Mouse (Mus musculus) liver, embryonic 12.5 days (tissue): ENCODE results near the gene Nckap5l. TPM values are rescaled to one million over a fixed set of nuclear protein-coding genes. Genes with fewer than 3 reads are reported as not detected.
"Not testable (repeated sequence)": the region's sequence is repeated elsewhere in the genome, so short reads cannot be mapped to it uniquely, and the experiment has no call there.

Experiments used
- ATAC-seq: fragments of 200-750 bp; cut with Nextera tagmentation; 2 replicates; pipeline ENCODE4 v1.8.0; 2017; ENCODE audit warnings: moderate number of reproducible peaks, mild to moderate bottlenecking, moderate library complexity
- H3K27ac ChIP-seq: fragments of 300-500 bp; sonication (generic); 2 replicates; pipeline ENCODE4 v1.5.1; 2016; ENCODE audit warnings: mild to moderate bottlenecking
- H3K27me3 ChIP-seq: fragments of 300-500 bp; sonication (generic); replicated peaks from 2 replicates; pipeline ENCODE4 v1.6.1; 2016; ENCODE audit warnings: mild to moderate bottlenecking, moderate library complexity
- H3K36me3 ChIP-seq: fragments of 300-500 bp; sonication (generic); 2 replicates; pipeline ENCODE4 v1.6.1; 2016; ENCODE audit warnings: mild to moderate bottlenecking, moderate library complexity
- H3K4me1 ChIP-seq: fragments of 300-500 bp; sonication (generic); 2 replicates; pipeline ENCODE4 v1.6.1; 2016
- H3K4me2 ChIP-seq: fragments of 300-500 bp; sonication (generic); 2 replicates; pipeline ENCODE4 v1.6.1; 2016; ENCODE audit warnings: mild to moderate bottlenecking, moderate library complexity
- H3K4me3 ChIP-seq: fragments of 300-500 bp; sonication (generic); 2 replicates; pipeline ENCODE4 v1.5.1; 2016; ENCODE audit warnings: mild to moderate bottlenecking, moderate library complexity
- H3K9ac ChIP-seq: fragments of 300-500 bp; sonication (generic); 2 replicates; pipeline ENCODE4 v1.6.1; 2016; ENCODE audit warnings: mild to moderate bottlenecking, moderate library complexity
- H3K9me3 ChIP-seq: fragments of 300-500 bp; sonication (generic); replicated peaks from 2 replicates; pipeline ENCODE4 v1.6.1; 2016; ENCODE audit warnings: mild to moderate bottlenecking, moderate library complexity
- WGBS: fragments of 180-500 bp; shearing (Covaris S2); methylation state at CpG from one replicate; pipeline ENCODE4 v1.1.7; 2016; ENCODE audit not compliant: insufficient replicate concordance; 5-methylcytosine and 5-hydroxymethylcytosine counted together
- polyA plus RNA-seq: library from polyadenylated mRNA; unstranded; fragments of >200 nt; fragmentation: Nextera tagmentation; extraction: Ambion mirVana; gene quantifications from 2 replicates; pipeline ENCODE4 v1.2.1, GENCODE M21; 2016

Gene Nckap5l
- polyA plus RNA-seq, 1 experiment from 2014 or later: 2.3 TPM

DNA sequence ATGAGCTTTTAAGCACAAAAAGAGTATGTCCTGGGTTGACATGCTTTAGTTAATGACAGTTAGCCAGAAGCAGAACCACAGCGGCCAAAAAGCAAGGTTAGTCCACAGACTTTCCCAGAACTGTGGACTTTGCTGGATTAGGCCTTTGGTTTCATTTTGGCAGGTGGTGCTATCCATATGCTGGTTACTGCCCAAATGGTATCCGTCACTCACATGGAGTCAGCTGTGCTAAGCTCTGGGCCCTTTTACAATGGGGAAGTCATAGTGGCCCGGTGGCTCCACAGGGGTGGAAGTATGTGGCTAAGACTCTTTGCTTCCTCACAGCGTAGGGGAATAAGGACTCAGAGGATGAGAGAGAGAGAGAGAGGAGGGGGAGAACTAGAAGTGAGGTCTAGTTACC, 69.6 kb downstream of the Nckap5l start:
- no peaks in the 10 kb centered on the region for H3K27me3 ChIP-seq
- H3K4me2 ChIP-seq: no peak overlapping the region
- no peaks in the 10 kb centered on the region for H3K36me3 ChIP-seq
- H3K4me3 ChIP-seq: no peak overlapping the region
- H3K9ac ChIP-seq: no peak overlapping the region
- WGBS: 55% methylated on average over 4 of the region's 4 CpGs
- no peak overlapping the region for H3K27ac ChIP-seq
- ATAC-seq: no peak
- H3K4me1 ChIP-seq: peaks cover 32% of the 10 kb centered on the region
- H3K9me3 ChIP-seq: no peaks in the 10 kb centered on the region

DNA sequence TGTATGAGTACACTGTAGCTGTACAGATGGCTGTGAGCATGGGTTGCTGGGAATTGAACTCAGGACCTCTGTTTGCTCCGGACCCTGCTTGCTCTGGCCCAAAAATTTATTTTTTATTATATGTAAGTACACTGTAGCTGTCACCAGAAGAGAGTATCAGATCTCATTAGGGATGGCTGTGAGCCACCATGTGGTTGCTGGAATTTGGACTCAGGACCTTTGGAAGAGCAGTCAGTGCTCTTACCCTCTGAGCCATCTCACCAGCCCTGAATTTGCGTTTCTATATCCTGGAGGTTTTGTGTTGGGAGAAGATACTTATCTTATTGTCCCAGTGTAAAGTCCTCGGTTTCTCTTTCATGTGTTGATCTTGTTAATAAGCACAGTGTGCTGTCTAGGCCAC, 70.8 kb downstream of the Nckap5l start:
- H3K27me3 ChIP-seq: no peaks in the 10 kb centered on the region
- no peak overlapping the region for H3K9ac ChIP-seq
- H3K36me3 ChIP-seq: no peaks in the 10 kb centered on the region
- WGBS: 69% methylated on average over 3 of the region's 3 CpGs
- no peak overlapping the region for H3K4me3 ChIP-seq
- no peaks in the 10 kb centered on the region for H3K9me3 ChIP-seq
- ATAC-seq: no peak
- H3K27ac ChIP-seq: no peak overlapping the region
- H3K4me1 ChIP-seq: peaks cover 26% of the 10 kb centered on the region
- no peak overlapping the region for H3K4me2 ChIP-seq

DNA sequence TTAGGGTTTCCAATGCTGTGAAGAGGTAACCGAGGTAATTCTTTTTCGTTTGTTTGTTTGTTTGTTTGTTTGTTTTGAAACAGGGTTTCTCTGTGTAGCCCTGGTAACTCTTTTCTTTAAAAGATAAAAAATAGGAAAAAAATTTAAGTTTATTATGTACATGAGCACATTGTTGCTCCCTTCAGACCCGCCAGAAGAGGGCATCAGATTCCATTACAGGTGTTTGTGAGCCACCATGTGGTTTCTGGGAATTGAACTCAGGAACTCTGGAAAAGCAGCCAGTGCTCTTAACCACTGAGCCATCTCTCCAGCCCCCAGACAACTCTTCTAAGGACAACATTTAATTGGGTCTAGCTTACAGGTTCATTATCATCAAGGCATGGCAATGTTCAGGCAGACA, 71.4 kb downstream of the Nckap5l start:
- not testable (repeated sequence) for ATAC-seq, H3K4me3 ChIP-seq, H3K9ac ChIP-seq, H3K9me3 ChIP-seq, H3K27me3 ChIP-seq, H3K27ac ChIP-seq, H3K4me2 ChIP-seq, H3K36me3 ChIP-seq
- peaks cover 21% of the 10 kb centered on the region for H3K4me1 ChIP-seq
- 67% methylated on average over 3 of the region's 3 CpGs for WGBS

DNA sequence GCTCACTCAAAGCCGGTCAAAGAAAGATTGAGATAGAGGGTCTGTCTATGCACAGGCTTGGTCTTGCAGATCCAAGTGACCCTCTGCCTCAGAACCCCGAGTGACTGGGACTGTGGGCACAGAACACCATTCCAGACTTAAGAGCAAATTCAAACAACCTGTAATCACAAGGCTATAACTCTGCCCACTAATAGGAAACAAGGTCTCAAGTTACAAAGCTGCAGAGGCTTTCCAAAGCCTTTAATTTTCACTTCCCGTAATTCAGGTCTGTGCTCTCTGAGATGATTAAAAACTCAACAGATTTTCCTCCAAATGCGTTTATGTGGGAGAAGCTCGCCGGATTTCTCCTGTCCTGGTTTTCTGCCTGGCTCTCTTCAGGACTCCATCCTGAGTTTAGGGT, 73.5 kb downstream of the Nckap5l start:
- no peak for ATAC-seq
- Histone ChIP-seq H3K9me3 (no peaks in the 10 kb centered on the region), H3K4me3 (no peak overlapping the region), H3K36me3 (no peaks in the 10 kb centered on the region), H3K27me3 (no peaks in the 10 kb centered on the region), H3K27ac (no peak overlapping the region), H3K4me1 (peaks cover 7% of the 10 kb centered on the region; the same call in 1 of the 2 replicates), H3K4me2 (no peak overlapping the region), H3K9ac (no peak overlapping the region)
- WGBS: 62% methylated on average over 6 of the region's 6 CpGs

DNA sequence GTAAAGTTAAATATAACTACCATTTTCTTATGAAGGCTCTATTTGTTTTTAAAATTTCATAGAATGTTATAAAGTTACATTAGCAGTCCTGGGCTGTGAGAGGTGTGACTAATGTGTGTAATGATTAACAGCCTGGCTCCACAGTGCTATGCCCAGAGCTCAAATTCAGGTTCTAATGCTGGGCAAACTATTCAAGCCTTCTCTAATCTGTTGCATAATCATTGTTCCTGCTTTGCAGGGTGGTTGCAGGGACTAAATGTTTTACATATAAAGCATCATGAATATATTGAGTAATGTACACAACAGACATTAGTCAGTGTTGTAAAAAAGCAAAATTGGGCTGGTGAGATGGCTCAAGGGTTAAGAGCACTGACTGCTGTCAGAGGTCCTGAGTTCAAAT, 74.7 kb downstream of the Nckap5l start:
- Histone ChIP-seq H3K4me3 (no peak overlapping the region), H3K9me3 (0 out of 2 replicates have a peak, but pooled peaks cover 4% of the 10 kb centered on the region), H3K27me3 (no peaks in the 10 kb centered on the region), H3K4me2 (no peak overlapping the region), H3K27ac (no peak overlapping the region), H3K36me3 (no peaks in the 10 kb centered on the region), H3K9ac (no peak overlapping the region), H3K4me1 (peaks cover 7% of the 10 kb centered on the region; the same call in 1 of the 2 replicates)
- ATAC-seq: no peak

DNA sequence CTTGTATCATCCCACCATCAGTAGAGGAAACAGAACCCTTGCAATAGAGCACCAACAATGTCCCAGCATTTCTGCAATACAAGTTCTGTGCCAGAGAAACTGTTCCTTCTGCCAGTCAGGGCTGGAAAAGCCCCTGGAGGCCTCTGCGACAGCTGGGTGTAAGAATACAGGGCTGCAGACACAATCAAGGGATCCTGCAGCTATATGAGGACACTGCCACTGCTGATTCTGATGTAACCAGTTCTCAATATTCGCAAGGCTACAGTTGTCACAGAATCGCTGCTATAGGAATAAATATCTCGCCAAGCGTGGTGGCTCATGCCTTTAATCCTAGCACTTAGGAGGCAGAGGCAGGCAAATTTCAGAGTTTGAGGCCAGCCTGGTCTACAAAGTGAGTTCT, 81.3 kb downstream of the Nckap5l start:
- Histone ChIP-seq H3K4me3 (no peak overlapping the region), H3K4me1 (no peaks in the 10 kb centered on the region), H3K27me3 (peaks cover 9% of the 10 kb centered on the region), H3K9me3 (0 out of 2 replicates have a peak, but pooled peaks cover 4% of the 10 kb centered on the region), H3K27ac (no peak overlapping the region), H3K36me3 (no peaks in the 10 kb centered on the region), H3K4me2 (no peak overlapping the region), H3K9ac (no peak overlapping the region)
- no peak for ATAC-seq
- WGBS: 69% methylated on average over 5 of the region's 5 CpGs

DNA sequence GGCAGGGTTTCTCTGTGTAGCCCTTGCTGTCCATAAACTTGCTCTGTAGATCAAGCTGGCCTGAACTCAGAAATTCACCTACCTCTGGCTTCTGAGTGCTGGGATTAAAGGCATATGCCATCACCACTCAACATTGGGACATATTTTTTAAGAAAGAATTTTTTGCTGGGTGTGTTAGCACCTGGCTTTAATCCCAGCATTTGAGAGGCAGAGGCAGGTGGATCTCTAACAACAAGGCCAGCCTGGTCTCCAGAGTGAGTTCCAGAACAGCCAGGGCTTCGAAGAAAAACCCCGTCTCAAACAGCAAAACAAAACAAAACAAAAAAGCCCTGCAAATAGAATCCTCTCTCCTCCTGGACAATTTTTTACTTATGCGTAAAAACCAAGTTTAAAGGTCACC, 82.0 kb downstream of the Nckap5l start:
- Histone ChIP-seq H3K4me3 (no peak overlapping the region), H3K36me3 (no peaks in the 10 kb centered on the region), H3K27ac (no peak overlapping the region), H3K27me3 (peaks cover 11% of the 10 kb centered on the region), H3K4me1 (peaks cover under 1% of the 10 kb centered on the region), H3K9me3 (0 out of 2 replicates have a peak, but pooled peaks cover 4% of the 10 kb centered on the region), H3K4me2 (no peak overlapping the region), H3K9ac (no peak overlapping the region)
- WGBS: 72% methylated on average over 3 of the region's 3 CpGs
- no peak for ATAC-seq

DNA sequence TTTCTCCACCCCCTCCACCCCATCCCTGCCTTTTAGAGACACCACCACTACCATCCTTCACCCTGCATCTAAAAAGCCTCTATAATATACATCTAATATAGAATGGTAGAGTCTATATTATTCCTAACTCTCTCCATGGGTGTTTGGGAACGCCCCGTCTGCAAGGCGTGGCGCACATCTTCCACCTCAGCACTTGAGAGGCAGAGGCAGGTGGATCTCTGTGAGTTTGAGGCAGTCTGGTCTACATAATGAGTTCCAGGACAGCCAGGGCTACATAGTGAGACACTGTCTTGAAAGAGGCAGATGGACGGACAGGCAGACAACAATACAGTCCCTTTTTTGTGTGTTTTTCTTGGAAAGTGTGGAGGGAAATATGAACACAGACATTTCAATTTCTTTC, 82.5 kb downstream of the Nckap5l start:
- 80% methylated on average over 5 of the region's 5 CpGs for WGBS
- Histone ChIP-seq H3K4me3 (no peak overlapping the region), H3K4me1 (peaks cover 6% of the 10 kb centered on the region), H3K4me2 (no peak overlapping the region), H3K36me3 (no peaks in the 10 kb centered on the region), H3K9me3 (0 out of 2 replicates have a peak, but pooled peaks cover 4% of the 10 kb centered on the region), H3K27ac (no peak overlapping the region), H3K27me3 (peaks cover 17% of the 10 kb centered on the region), H3K9ac (no peak overlapping the region)
- ATAC-seq: no peak

DNA sequence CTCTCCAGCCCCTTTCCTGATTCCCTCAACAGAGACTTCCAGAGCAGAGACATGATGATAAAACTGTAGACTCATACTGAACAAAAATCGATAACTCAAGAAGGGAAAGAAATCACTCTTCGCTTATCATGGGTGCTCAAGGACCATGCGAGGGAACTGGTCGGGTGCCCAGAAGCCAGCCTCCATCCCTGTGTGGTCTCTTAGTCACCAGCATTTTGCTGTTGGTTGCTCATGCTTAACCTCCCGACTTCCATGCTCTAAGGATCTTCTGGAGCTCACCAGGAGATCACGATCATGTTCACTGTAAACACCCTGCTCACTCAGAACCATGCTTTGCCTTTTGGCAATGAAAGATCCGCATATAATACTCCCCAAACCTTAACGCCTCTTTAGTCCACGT, 84.8 kb downstream of the Nckap5l start:
- Histone ChIP-seq H3K27ac (no peak overlapping the region), H3K36me3 (no peaks in the 10 kb centered on the region), H3K9me3 (no peaks in the 10 kb centered on the region), H3K27me3 (peaks cover 39% of the 10 kb centered on the region), H3K4me3 (no peak overlapping the region), H3K4me1 (peaks cover 28% of the 10 kb centered on the region), H3K9ac (no peak overlapping the region), H3K4me2 (no peak overlapping the region)
- no peak for ATAC-seq
- WGBS: 66% methylated on average over 9 of the region's 9 CpGs

Other genes with a start within 250 kb of the Nckap5l start
- 0.10 TPM in 1 of 2 replicates, not detected in the other for gene Kcnh3, start 232.9 kb downstream of the Nckap5l start, polyA plus RNA-seq
- 71.8 and 77.0 TPM in 2 replicates for gene Mcrs1, start 205.8 kb downstream of the Nckap5l start, polyA plus RNA-seq
- 13.8 and 15.5 TPM in 2 replicates for gene Prpf40b, start 162.7 kb downstream of the Nckap5l start, polyA plus RNA-seq
- gene Fam186b, start 161.9 kb downstream of the Nckap5l start, polyA plus RNA-seq: 0.06 TPM in 2 replicates
- 7.4 and 8.6 TPM in 2 replicates for gene Fmnl3, start 87.3 kb downstream of the Nckap5l start, polyA plus RNA-seq
- 199 and 201 TPM in 2 replicates for gene Tmbim6, start 64.9 kb downstream of the Nckap5l start, polyA plus RNA-seq
- gene Bcdin3d, start 17.0 kb upstream of the Nckap5l start, polyA plus RNA-seq: 7.9 TPM in 2 replicates
- 0.08 and 0.23 TPM in 2 replicates for gene Faim2, start 70.4 kb upstream of the Nckap5l start, polyA plus RNA-seq
- not detected in 2 replicates for gene Aqp2, start 121.3 kb upstream of the Nckap5l start, polyA plus RNA-seq
- gene Aqp5, start 133.0 kb upstream of the Nckap5l start, polyA plus RNA-seq: 0.41 and 1.2 TPM in 2 replicates
- gene Aqp6, start 143.7 kb upstream of the Nckap5l start, polyA plus RNA-seq: not detected in 2 replicates
- gene Racgap1, start 193.9 kb upstream of the Nckap5l start, polyA plus RNA-seq: 93.4 and 96.3 TPM in 2 replicates
- gene Asic1, start 212.6 kb upstream of the Nckap5l start, polyA plus RNA-seq: 1.8 and 2.0 TPM in 2 replicates
- 12.2 and 12.6 TPM in 2 replicates for gene Smarcd1, start 244.4 kb upstream of the Nckap5l start, polyA plus RNA-seq
- not detected in 2 replicates for gene Gm17349, start 247.7 kb upstream of the Nckap5l start, polyA plus RNA-seq